Mouse (Mus musculus) MEL (cell line): ENCODE measurements around the gene Nfkbid. TPM values are rescaled to one million over a fixed set of nuclear protein-coding genes. Genes with fewer than 3 reads are reported as not detected.
A peak's percentile ranks its signal among the peaks of the same experiment; 100 is the strongest.

Experiments used
- DNase-seq: peaks from one replicate; pipeline ENCODE4 v3.0.0; 2011; ENCODE audit warnings: low read depth, low spot score
- H3K27ac ChIP-seq: 2 replicates; pipeline ENCODE4 v1.5.1; 2012; ENCODE audit warnings: low read depth, mild to moderate bottlenecking, control low read depth, low read length, moderate library complexity; ENCODE audit not compliant: control insufficient read depth
- H3K27me3 ChIP-seq, 2 experiments: fragments of 150-350 bp in 1 of 2; sonication (generic) in 1 of 2; 2 replicates each; pipeline ENCODE4 v1.6.1; 2012; ENCODE audit warnings: low read length in 2 of 2, mild to moderate bottlenecking in 2 of 2, improper control_type of control experiment in 1 of 2, moderate library complexity in 1 of 2; ENCODE audit not compliant: insufficient read depth in 2 of 2, control insufficient read depth in 1 of 2
- H3K36me3 ChIP-seq, 2 experiments: 2 replicates each; pipeline ENCODE4 v1.6.1; 2012 to 2014; ENCODE audit warnings: low read length in 2 of 2, improper control_type of control experiment in 1 of 2, inconsistent platforms in 1 of 2, mild to moderate bottlenecking in 1 of 2; ENCODE audit not compliant: insufficient read depth in 2 of 2, control insufficient read depth in 1 of 2
- H3K4me1 ChIP-seq, 2 experiments: fragments of 150-350 bp in 1 of 2; sonication (generic) in 1 of 2; 2 replicates each; pipeline ENCODE4 v1.6.1; 2012; ENCODE audit warnings: low read length in 2 of 2, improper control_type of control experiment in 1 of 2, mild to moderate bottlenecking in 1 of 2; ENCODE audit not compliant: insufficient read depth in 2 of 2, control insufficient read depth in 1 of 2
- H3K4me3 ChIP-seq, 2 experiments: fragments of 150-350 bp in 1 of 2; sonication (generic) in 1 of 2; 2 replicates each; pipeline ENCODE4 v1.5.1; 2012; ENCODE audit warnings: low read depth in 2 of 2, low read length in 2 of 2, mild to moderate bottlenecking in 2 of 2, moderate library complexity in 2 of 2, control low read depth in 1 of 2, improper control_type of control experiment in 1 of 2; ENCODE audit not compliant: control insufficient read depth in 1 of 2, insufficient read depth in 1 of 2
- H3K79me2 ChIP-seq: 2 replicates; pipeline ENCODE4 v1.6.1; 2012; ENCODE audit warnings: mild to moderate bottlenecking, low read length, moderate library complexity; ENCODE audit not compliant: control insufficient read depth, poor library complexity, insufficient read depth
- H3K9ac ChIP-seq: 2 replicates; pipeline ENCODE4 v1.6.1; 2012; ENCODE audit warnings: low read depth, mild to moderate bottlenecking, control low read depth, low read length, moderate library complexity; ENCODE audit not compliant: control insufficient read depth, poor library complexity, severe bottlenecking
- H3K9me3 ChIP-seq: fragments of 150-350 bp; sonication (generic); replicated peaks from 2 replicates; pipeline ENCODE4 v1.6.1; 2012; ENCODE audit warnings: mild to moderate bottlenecking, low read length, improper control_type of control experiment, moderate library complexity; ENCODE audit not compliant: insufficient read depth
- BHLHE40 ChIP-seq: IDR thresholded peaks from 2 replicates; pipeline ENCODE4 v1.6.1; 2012; ENCODE audit warnings: low read depth, mild to moderate bottlenecking, inconsistent platforms, low read length, improper control_type of control experiment, borderline replicate concordance
- CHD2 ChIP-seq: IDR thresholded peaks from 2 replicates; pipeline ENCODE4 v1.6.1; 2011; ENCODE audit warnings: low read length, improper control_type of control experiment
- E2F4 ChIP-seq: IDR thresholded peaks from 2 replicates; pipeline ENCODE4 v1.6.1; 2011; ENCODE audit warnings: low read depth, low read length, improper control_type of control experiment, borderline replicate concordance
- ELF1 ChIP-seq: IDR thresholded peaks from 2 replicates; pipeline ENCODE4 v1.6.1; 2014; ENCODE audit warnings: low read depth, mild to moderate bottlenecking, inconsistent platforms, low read length, improper control_type of control experiment, moderate library complexity
- EP300 ChIP-seq, 2 experiments: IDR thresholded peaks; 2 replicates each; pipeline ENCODE4 v1.6.1; 2011; ENCODE audit warnings: improper control_type of control experiment in 2 of 2, low read length in 2 of 2, low read depth in 1 of 2, mild to moderate bottlenecking in 1 of 2
- ETS1 ChIP-seq: IDR thresholded peaks from 2 replicates; pipeline ENCODE4 v1.6.1; 2012; ENCODE audit warnings: low read depth, mild to moderate bottlenecking, inconsistent platforms, low read length, improper control_type of control experiment, moderate library complexity
- GABPA ChIP-seq: IDR thresholded peaks from 2 replicates; pipeline ENCODE4 v1.6.1; 2012; ENCODE audit warnings: low read depth, mild to moderate bottlenecking, inconsistent platforms, low read length, improper control_type of control experiment, moderate library complexity
- GATA1 ChIP-seq: IDR thresholded peaks from 2 replicates; pipeline ENCODE4 v1.6.1; 2011; ENCODE audit warnings: low read depth, low read length, improper control_type of control experiment
- JUND ChIP-seq: IDR thresholded peaks from 2 replicates; pipeline ENCODE4 v1.6.1; 2011; ENCODE audit warnings: low read depth, mild to moderate bottlenecking, improper control_type of control experiment, low read length
- KAT2A ChIP-seq: conservative IDR thresholded peaks from 2 replicates; pipeline ENCODE4 v1.6.1; 2012; ENCODE audit warnings: low read depth, low read length, improper control_type of control experiment, inconsistent platforms
- MAFK ChIP-seq: IDR thresholded peaks from 2 replicates; pipeline ENCODE4 v1.6.1; 2011; ENCODE audit warnings: low read depth, mild to moderate bottlenecking, low read length, improper control_type of control experiment, borderline replicate concordance
- MAZ ChIP-seq: IDR thresholded peaks from 2 replicates; pipeline ENCODE4 v1.6.1; 2012; ENCODE audit warnings: low read depth, mild to moderate bottlenecking, inconsistent platforms, low read length, improper control_type of control experiment
- MEF2A ChIP-seq: IDR thresholded peaks from 2 replicates; pipeline ENCODE4 v1.6.1; 2014; ENCODE audit warnings: low read depth, mild to moderate bottlenecking, inconsistent platforms, low read length, improper control_type of control experiment; ENCODE audit not compliant: poor library complexity, insufficient replicate concordance, severe bottlenecking; ENCODE audit errors: extremely low read depth
- MXI1 ChIP-seq: IDR thresholded peaks from 2 replicates; pipeline ENCODE4 v1.6.1; 2011; ENCODE audit warnings: mild to moderate bottlenecking, low read depth, low read length, improper control_type of control experiment
- MYB ChIP-seq: IDR thresholded peaks from 2 replicates; pipeline ENCODE4 v1.6.1; 2011; ENCODE audit warnings: mild to moderate bottlenecking, low read depth, low read length, improper control_type of control experiment
- MYC ChIP-seq: IDR thresholded peaks from 2 replicates; pipeline ENCODE4 v1.6.1; 2011; ENCODE audit warnings: low read depth, mild to moderate bottlenecking, low read length, improper control_type of control experiment, moderate library complexity
- NRF1 ChIP-seq: IDR thresholded peaks from 2 replicates; pipeline ENCODE4 v1.6.1; 2014; ENCODE audit warnings: low read depth, mild to moderate bottlenecking, inconsistent platforms, low read length, improper control_type of control experiment, moderate library complexity; ENCODE audit not compliant: poor library complexity, insufficient read depth, severe bottlenecking
- POLR2A ChIP-seq, 2 experiments: IDR thresholded peaks; 2 replicates each; pipeline ENCODE4 v1.6.1; 2011 to 2012; ENCODE audit warnings: low read length in 2 of 2, mild to moderate bottlenecking in 2 of 2, control low read depth in 1 of 2, improper control_type of control experiment in 1 of 2, low read depth in 1 of 2, moderate library complexity in 1 of 2; ENCODE audit not compliant: control insufficient read depth in 1 of 2, insufficient read depth in 1 of 2, poor library complexity in 1 of 2
- POLR2AphosphoS2 ChIP-seq: IDR thresholded peaks from 2 replicates; pipeline ENCODE4 v1.6.1; 2011; ENCODE audit warnings: low read length, improper control_type of control experiment
- SMC3 ChIP-seq: IDR thresholded peaks from 2 replicates; pipeline ENCODE4 v1.6.1; 2011; ENCODE audit warnings: low read depth, low read length, improper control_type of control experiment
- TBP ChIP-seq: IDR thresholded peaks from 2 replicates; pipeline ENCODE4 v1.8.0; 2011; ENCODE audit warnings: low read depth, low read length, improper control_type of control experiment
- UBTF ChIP-seq: IDR thresholded peaks from 2 replicates; pipeline ENCODE4 v1.6.1; 2012; ENCODE audit warnings: low read depth, mild to moderate bottlenecking, inconsistent platforms, low read length, improper control_type of control experiment, moderate library complexity, borderline replicate concordance; ENCODE audit not compliant: insufficient read depth
- ZNF384 ChIP-seq: IDR thresholded peaks from 2 replicates; pipeline ENCODE4 v1.6.1; 2012; ENCODE audit warnings: low read depth, mild to moderate bottlenecking, inconsistent platforms, low read length, improper control_type of control experiment
- polyA plus RNA-seq, 2 experiments: library from polyadenylated mRNA; stranded (reverse) in 1 of 2; unstranded in 1 of 2; fragments of >175 nt in 1 of 2; fragments of >200 nt in 1 of 2; gene quantifications; 2 replicates each; pipeline versions ENCODE4 v1.2.1 to v1.2.4; 2012; ENCODE audit warnings: low replicate concordance in 2 of 2, low read depth in 1 of 2; ENCODE audit not compliant: insufficient read length in 2 of 2, insufficient read depth in 1 of 2, missing spikeins in 1 of 2
- total RNA-seq: library from RNA; depleted of rRNA; stranded (reverse); fragments of 300-350 nt; gene quantifications from 2 replicates; pipeline ENCODE4 v1.2.3, GENCODE M21; 2012

Gene Nfkbid
- total and polyA plus RNA-seq, 3 experiments, result 7.0 to 16.7 TPM; not detected in 1

DNA sequence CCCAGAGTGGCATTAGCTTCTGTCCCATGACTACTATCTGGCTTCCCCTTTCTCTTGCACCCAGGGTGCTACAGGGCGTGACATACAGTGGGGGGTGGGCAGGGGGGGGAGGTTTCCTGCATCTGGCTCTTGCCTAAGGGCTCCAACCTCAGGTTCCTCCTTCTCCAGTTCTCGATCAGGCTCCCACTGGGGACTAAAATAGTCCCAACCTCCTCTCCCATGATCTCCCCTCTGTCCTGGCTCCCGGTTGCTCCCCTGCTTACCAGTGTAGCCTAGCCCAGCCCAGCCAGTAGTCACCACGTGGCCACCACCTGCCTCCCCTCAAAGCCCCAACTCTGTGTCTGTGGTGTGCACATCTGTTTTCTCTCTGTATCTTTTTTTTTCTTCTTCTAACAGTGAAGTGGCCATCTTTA is 8.8 kb upstream of the Nfkbid start (continued):
- TF ChIP-seq TBP (0 out of 2 replicates have a peak, but pooled peaks have one; percentile 42), CHD2 (no peak; the same call in 1 of the 2 replicates)
- TF ChIP-seq, all 39 proteins: peak for 13

DNA sequence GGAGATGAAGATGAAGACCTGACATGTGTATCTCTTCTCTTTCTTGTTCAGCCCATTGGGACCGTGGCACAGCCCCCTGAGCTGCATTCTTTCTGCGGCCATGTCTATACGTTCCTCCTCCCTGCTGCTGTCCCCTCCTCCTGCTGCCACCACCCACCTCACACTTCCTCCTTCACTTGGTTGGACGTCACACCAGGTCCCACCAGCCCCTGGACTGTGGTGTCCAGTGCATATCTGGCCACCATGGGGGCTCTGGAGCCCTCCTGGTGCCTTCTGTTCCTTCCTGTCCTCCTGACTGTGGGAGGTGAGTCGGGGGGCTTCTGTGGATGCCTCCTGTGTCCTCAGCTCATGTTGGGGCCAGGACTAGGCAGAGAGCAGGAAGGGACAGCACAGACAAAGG is 7.9 kb upstream of the Nfkbid start, which contains the start of gene Tyrobp:
Gene Tyrobp (plus strand): TSS at position 165 of the 400 bp plus-strand sequence.
- H3K79me2 ChIP-seq, result no peaks in the 10 kb centered on the region
- H3K27me3 ChIP-seq, result no peaks in the 10 kb centered on the region; a peak in 1 of 4 replicates
- H3K27ac ChIP-seq, result peak within 1 kb of the TSS; percentile 58
- H3K9ac ChIP-seq, result peak within 1 kb of the TSS; percentile 50
- peak; percentile 24 for DNase-seq
- peak within 1 kb of the TSS in 1 of 2 experiments; percentile 9; a peak in 1 of 4 replicates for H3K4me3 ChIP-seq
- no peak for TF ChIP-seq ETS1
- no peak for TF ChIP-seq POLR2AphosphoS2
- TF ChIP-seq NRF1, result no peak
- TF ChIP-seq MYC, result no peak
- no peak for TF ChIP-seq SMC3
- no peak for TF ChIP-seq GATA1
- no peak for TF ChIP-seq POLR2A (IDR thresholded peaks at IDR 0.05; ENCODE audit: control insufficient read depth in 1 of 2, insufficient read depth in 1 of 2, low read depth in 1 of 2, low read length in 2 of 2, poor library complexity in 1 of 2)
- TF ChIP-seq KAT2A, result no peak
- no peak for TF ChIP-seq ZNF384
- TF ChIP-seq TBP, result no peak
- no peak for TF ChIP-seq MAZ
- no peak for TF ChIP-seq EP300 (IDR thresholded peaks at IDR 0.05; ENCODE audit: low read depth in 1 of 2, low read length in 2 of 2)
- no peak for TF ChIP-seq MXI1
- TF ChIP-seq E2F4, result no peak
- TF ChIP-seq UBTF, result no peak
- no peak for TF ChIP-seq GABPA
- TF ChIP-seq MAFK, result no peak
- no peak for TF ChIP-seq MEF2A
- H3K4me1 ChIP-seq, result peaks cover 3 to 25% of the 10 kb centered on the region in 2 experiments
- H3K36me3 ChIP-seq, result peaks cover 0 to 16% of the 10 kb centered on the region in 2 experiments; a peak in 2 of 4 replicates
- H3K9me3 ChIP-seq, result no peaks in the 10 kb centered on the region

- peaks cover 18% of the 10 kb centered on the region for H3K79me2 ChIP-seq
- no peaks in the 10 kb centered on the region for H3K27me3 ChIP-seq
- DNase-seq, result no peak
- H3K9me3 ChIP-seq, result no peaks in the 10 kb centered on the region
- H3K36me3 ChIP-seq, result peaks cover 0 to 21% of the 10 kb centered on the region in 2 experiments; a peak in 2 of 4 replicates
- H3K4me1 ChIP-seq, result peaks cover 0 to 36% of the 10 kb centered on the region in 2 experiments; a peak in 3 of 4 replicates
- H3K4me3 ChIP-seq, result no peak overlapping the region
- TF ChIP-seq NRF1 (no peak), TBP (no peak), BHLHE40 (no peak), JUND (no peak), ELF1 (no peak), EP300 (IDR thresholded peaks at IDR 0.05; ENCODE audit: low read depth in 1 of 2, low read length in 2 of 2) (no peak), MYB (no peak)
- TF ChIP-seq, all 39 proteins: peak for 0
- H3K9ac ChIP-seq, result no peak overlapping the region
- H3K27ac ChIP-seq, result no peak overlapping the region
These were observed 3.7 kb upstream of the Nfkbid start for GRCm38 (mm10) chr7:30417856-30418255.
